In genomic region chrX:7782603-7783092, GRCm38 (mm10) we compare ENCODE assay signal across 18 mouse cellular contexts.
"Had no signal": no experiment of that assay in that cellular context is flagged by ENCODE, and none has a peak within 500 bp of the region (broad histone marks: within the 10 kb centered on the region; RNA-seq: fewer than 3 reads in every experiment).

No protein-coding gene starts in this region.

- H3K9me3 ChIP-seq: limb, embryonic 10.5 days; limb, embryonic 13.5 days; lung, embryonic 15.5 days; megakaryocyte, embryonic 14.5 days; midbrain, embryonic 10.5 days; midbrain, embryonic 13.5 days had no signal

- H3K4me3 ChIP-seq: limb, embryonic 10.5 days; limb, embryonic 13.5 days; lung, embryonic 15.5 days; megakaryocyte, embryonic 14.5 days; midbrain, embryonic 10.5 days; midbrain, embryonic 13.5 days had no signal

- H3K27ac ChIP-seq: hindbrain, postnatal 0 days; limb, embryonic 10.5 days; limb, embryonic 13.5 days; lung, embryonic 15.5 days; macrophage; midbrain, embryonic 10.5 days; midbrain, embryonic 13.5 days had no signal

- H3K9ac ChIP-seq: limb, embryonic 13.5 days; lung, embryonic 15.5 days; midbrain, embryonic 13.5 days had no signal

- H3K27me3 ChIP-seq: limb, embryonic 13.5 days; lung, embryonic 15.5 days; megakaryocyte, embryonic 14.5 days; midbrain, embryonic 13.5 days had no signal

- H3K4me1 ChIP-seq: limb, embryonic 10.5 days; limb, embryonic 13.5 days; lung, embryonic 15.5 days; midbrain, embryonic 10.5 days; midbrain, embryonic 13.5 days had no signal

- H3K36me3 ChIP-seq: limb, embryonic 10.5 days; limb, embryonic 13.5 days; lung, embryonic 15.5 days; midbrain, embryonic 10.5 days; midbrain, embryonic 13.5 days had no signal

- ATAC-seq: hindbrain, postnatal 0 days; inflammation-experienced regulatory T-cells, adult 6 months; midbrain, embryonic 13.5 days had no signal

- H3K4me2 ChIP-seq: limb, embryonic 13.5 days; lung, embryonic 15.5 days; midbrain, embryonic 13.5 days had no signal

- DNase-seq: kidney, adult 18-20 months; kidney, adult 9 months; kidney, postnatal 14 days; kidney, postnatal 4 days; lung, adult 18-20 months; right cerebral cortex, postnatal 14 days; right cerebral cortex, postnatal 4 days; spleen, adult 18-20 months; thymus, postnatal 25 days had no signal
